Mouse (Mus musculus) limb, embryonic 14.5 days (tissue): ENCODE results near the gene Olfr56. TPM values are rescaled to one million over a fixed set of nuclear protein-coding genes. Genes with fewer than 3 reads are reported as not detected.
"Not testable (repeated sequence)": the region's sequence is repeated elsewhere in the genome, so short reads cannot be mapped to it uniquely, and the experiment has no call there.

Source experiments
- ATAC-seq: fragments of 200-750 bp; cut with Nextera tagmentation; 2 replicates; pipeline ENCODE4 v1.8.0; 2017; ENCODE audit warnings: low read depth, moderate number of reproducible peaks, moderate TSS enrichment; ENCODE audit not compliant: low FRiP score
- DNase-seq: peaks from one replicate; pipeline ENCODE4 v3.0.0-alpha.2; 2015; ENCODE audit warnings: low spot score
- H3K27ac ChIP-seq: fragments of 300-500 bp; sonication (generic); replicated peaks from 2 replicates; pipeline ENCODE4 v1.5.1; 2014; ENCODE audit warnings: low read depth, mild to moderate bottlenecking, low read length, moderate library complexity, mixed read lengths
- H3K27me3 ChIP-seq: fragments of 300-500 bp; sonication (generic); 2 replicates; pipeline ENCODE4 v1.6.1; 2014; ENCODE audit warnings: low read length, mixed read lengths; ENCODE audit not compliant: control insufficient read depth, insufficient read depth
- H3K36me3 ChIP-seq: fragments of 300-500 bp; sonication (generic); 2 replicates; pipeline ENCODE4 v1.6.1; 2014; ENCODE audit warnings: mild to moderate bottlenecking, low read length, moderate library complexity, mixed read lengths; ENCODE audit not compliant: control insufficient read depth, insufficient read depth
- H3K4me1 ChIP-seq: fragments of 300-500 bp; sonication (generic); 2 replicates; pipeline ENCODE4 v1.6.1; 2014; ENCODE audit warnings: antibody characterized with exemption, low read length, mixed read lengths; ENCODE audit not compliant: control insufficient read depth, insufficient read depth
- H3K4me2 ChIP-seq: fragments of 300-500 bp; sonication (generic); replicated peaks from 2 replicates; pipeline ENCODE4 v1.6.1; 2014; ENCODE audit warnings: low read depth, mild to moderate bottlenecking, low read length, moderate library complexity; ENCODE audit not compliant: severe bottlenecking
- H3K4me3 ChIP-seq: fragments of 300-500 bp; sonication (generic); replicated peaks from 2 replicates; pipeline ENCODE4 v1.5.1; 2014; ENCODE audit warnings: low read length
- H3K9ac ChIP-seq: fragments of 300-500 bp; sonication (generic); 2 replicates; pipeline ENCODE4 v1.6.1; 2014; ENCODE audit warnings: mild to moderate bottlenecking, low read depth, low read length, moderate library complexity; ENCODE audit not compliant: severe bottlenecking
- H3K9me3 ChIP-seq: fragments of 300-500 bp; sonication (generic); 2 replicates; pipeline ENCODE4 v1.6.1; 2016; ENCODE audit warnings: low read length; ENCODE audit not compliant: control insufficient read depth
- WGBS: fragments of 180-500 bp; shearing (Covaris S2); extraction: QIAGEN DNeasy Blood & Tissue Kit; methylation state at CpG from one replicate; pipeline ENCODE4 v1.1.7; 2014; 5-methylcytosine and 5-hydroxymethylcytosine counted together
- polyA plus RNA-seq, 2 experiments: library from polyadenylated mRNA; depleted of rRNA in 1 of 2; stranded (reverse) in 1 of 2; unstranded in 1 of 2; fragments of >200 nt; fragmentation: Nextera tagmentation in 1 of 2; extraction: Ambion mirVana in 1 of 2; gene quantifications; 2 replicates each; pipeline versions ENCODE4 v1.2.1 to v1.2.3; 2012 to 2014

The Olfr56 gene
- polyA plus RNA-seq, 2 experiments: 0.06 TPM; not detected in 1

DNA sequence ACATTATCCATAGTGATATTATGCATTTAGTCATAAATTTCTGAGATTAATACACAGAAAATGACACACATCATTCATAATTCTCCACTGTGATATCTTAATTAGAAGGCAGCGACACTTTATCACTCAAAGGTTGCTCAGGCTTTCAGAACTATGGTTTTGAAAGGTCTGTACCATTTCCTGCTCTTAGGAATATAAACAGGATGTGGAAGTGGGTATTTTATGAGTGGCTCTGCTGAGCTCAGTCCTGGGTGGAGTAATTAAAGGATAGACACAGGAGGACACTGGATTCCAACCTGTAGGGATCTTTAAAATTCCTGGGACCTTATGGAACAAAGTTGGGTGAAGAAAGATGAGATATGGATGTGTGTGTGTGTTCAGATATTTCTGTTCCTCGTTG, 27.6 kb downstream of the Olfr56 start:
- not testable (repeated sequence) for H3K9ac ChIP-seq, H3K9me3 ChIP-seq, H3K4me2 ChIP-seq, DNase-seq, H3K4me1 ChIP-seq, H3K27ac ChIP-seq, H3K36me3 ChIP-seq, H3K4me3 ChIP-seq, ATAC-seq, H3K27me3 ChIP-seq
- WGBS: 58% methylated on average over 2 of the region's 2 CpGs

GRCm38 (mm10) chr11:49006785-49007184, 28.1 kb downstream of the Olfr56 start:
- not testable (repeated sequence) for H3K4me3 ChIP-seq, H3K27me3 ChIP-seq, H3K4me2 ChIP-seq, H3K9me3 ChIP-seq, H3K27ac ChIP-seq, H3K9ac ChIP-seq, DNase-seq, H3K4me1 ChIP-seq, ATAC-seq, H3K36me3 ChIP-seq
- 29% methylated on average over 1 of the region's 1 CpGs for WGBS

DNA sequence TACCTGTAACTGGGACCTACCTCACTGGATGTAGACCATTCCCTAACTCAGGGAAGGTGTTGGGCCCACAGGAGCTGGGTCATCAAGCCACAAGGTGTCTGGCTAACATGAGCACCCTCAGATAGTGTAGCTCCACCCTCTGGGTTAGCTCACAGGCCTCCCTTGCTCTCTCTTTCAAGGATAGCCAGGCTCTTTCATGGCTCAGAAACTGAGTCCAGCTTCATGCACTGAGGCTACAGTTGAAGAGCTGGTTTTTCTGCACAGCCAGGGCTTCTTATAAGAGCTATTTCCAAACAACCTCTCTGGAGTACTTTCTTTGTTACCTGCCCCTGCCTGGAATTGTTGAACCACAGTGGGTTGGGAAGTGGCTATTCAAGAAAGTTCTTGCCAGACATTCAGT, 33.4 kb downstream of the Olfr56 start:
- not testable (repeated sequence) for H3K9ac ChIP-seq, H3K4me1 ChIP-seq, DNase-seq, H3K27me3 ChIP-seq, H3K36me3 ChIP-seq, H3K27ac ChIP-seq, H3K4me2 ChIP-seq, H3K9me3 ChIP-seq, ATAC-seq, H3K4me3 ChIP-seq

- H3K9ac ChIP-seq, H3K36me3 ChIP-seq, ATAC-seq, H3K27ac ChIP-seq, H3K4me1 ChIP-seq, H3K4me2 ChIP-seq, H3K27me3 ChIP-seq, H3K9me3 ChIP-seq, DNase-seq, H3K4me3 ChIP-seq: not testable (repeated sequence)
These were observed 71.4 kb downstream of the Olfr56 start for GRCm38 (mm10) chr11:49050064-49050463.

DNA sequence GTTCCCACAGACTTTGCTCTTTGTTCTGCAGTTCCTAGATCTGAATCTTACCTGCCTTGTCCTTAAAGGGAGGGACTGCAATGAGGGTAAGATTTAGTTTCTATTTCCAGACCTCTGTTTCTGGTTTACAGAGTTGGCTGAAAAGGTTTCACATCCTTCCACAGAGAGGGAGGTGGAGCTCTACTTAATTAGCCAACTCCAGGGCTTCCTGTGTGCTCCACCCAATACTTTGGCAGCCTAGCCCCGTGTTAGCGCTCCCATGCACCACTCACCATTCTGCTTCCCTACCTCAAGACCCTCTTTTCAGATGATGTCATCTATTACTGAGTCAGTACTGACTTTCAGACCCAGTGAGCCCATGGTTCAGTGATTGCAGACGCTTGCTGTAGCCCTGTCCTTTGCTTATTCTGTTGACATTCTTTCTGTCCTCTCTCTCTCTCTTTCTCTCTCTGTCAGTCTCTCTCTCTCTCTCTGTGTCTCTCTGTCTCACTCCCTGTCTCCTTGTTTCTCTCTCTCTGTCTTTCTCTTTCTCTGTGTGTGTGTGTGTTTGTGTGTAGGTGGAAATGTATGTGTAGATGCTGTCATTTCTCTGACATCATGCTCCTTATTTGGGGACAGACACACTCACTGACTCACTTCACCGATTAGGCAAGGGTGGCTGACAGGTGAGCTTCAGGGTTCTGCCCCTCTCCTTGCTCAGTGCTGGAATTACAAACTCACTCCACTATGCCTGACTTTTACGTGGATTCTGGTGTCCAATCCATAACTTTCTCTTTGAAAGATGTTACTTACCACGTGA, 72.6 kb downstream of the Olfr56 start, which contains the start of gene 9930111J21Rik2:
TSS of gene 9930111J21Rik2 (minus strand) at position 150 of the 799 bp plus-strand sequence.
- WGBS: 82% methylated on average over 1 of the region's 6 CpGs

DNA sequence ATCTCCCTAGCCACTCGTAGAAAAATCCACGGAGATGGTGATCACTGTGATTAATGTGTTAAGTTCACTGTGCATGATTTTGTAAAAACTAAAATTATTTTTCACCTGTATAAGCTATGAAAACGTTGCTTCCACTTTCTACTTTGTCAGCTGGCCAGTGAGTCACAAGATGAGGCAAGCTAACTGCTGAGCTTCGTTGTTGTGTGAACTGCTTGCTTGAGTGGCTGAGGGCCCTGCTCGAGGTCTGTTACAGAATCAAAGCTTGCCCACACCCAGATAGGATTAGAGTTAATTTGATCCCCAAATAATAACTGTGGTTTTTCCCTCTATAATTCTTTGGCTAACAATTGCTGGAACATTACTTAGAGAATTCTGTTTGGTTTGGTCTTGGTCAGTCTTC, 73.2 kb downstream of the Olfr56 start:
- H3K9ac ChIP-seq, H3K9me3 ChIP-seq, H3K27ac ChIP-seq, H3K27me3 ChIP-seq, ATAC-seq, H3K4me3 ChIP-seq, H3K4me2 ChIP-seq, DNase-seq, H3K4me1 ChIP-seq, H3K36me3 ChIP-seq: not testable (repeated sequence)
- WGBS: no CpG with 5 or more reads among the region's 5 CpGs

More for the DNA sequence above, 72.6 kb downstream of the Olfr56 start, which contains the start of gene 9930111J21Rik2:
- DNase-seq, H3K4me1 ChIP-seq, H3K27ac ChIP-seq, H3K4me3 ChIP-seq, H3K27me3 ChIP-seq, H3K36me3 ChIP-seq, H3K4me2 ChIP-seq, H3K9me3 ChIP-seq, H3K9ac ChIP-seq, ATAC-seq: not testable (repeated sequence)

GRCm38 (mm10) chr11:49060061-49060460, 81.4 kb downstream of the Olfr56 start:
- not testable (repeated sequence) for H3K9ac ChIP-seq, DNase-seq, H3K9me3 ChIP-seq, H3K4me3 ChIP-seq, H3K27me3 ChIP-seq, H3K27ac ChIP-seq, H3K4me1 ChIP-seq, H3K4me2 ChIP-seq, H3K36me3 ChIP-seq, ATAC-seq
- 88% methylated on average over 2 of the region's 3 CpGs for WGBS

GRCm38 (mm10) chr11:49061865-49062264, 83.2 kb downstream of the Olfr56 start:
- not testable (repeated sequence) for H3K4me3 ChIP-seq, H3K27ac ChIP-seq, DNase-seq, ATAC-seq, H3K4me1 ChIP-seq, H3K36me3 ChIP-seq, H3K4me2 ChIP-seq, H3K27me3 ChIP-seq, H3K9me3 ChIP-seq, H3K9ac ChIP-seq
- 63% methylated on average over 1 of the region's 2 CpGs for WGBS
